Comparison of ENCODE assay signal across 31 mouse cellular contexts in the genomic region with DNA sequence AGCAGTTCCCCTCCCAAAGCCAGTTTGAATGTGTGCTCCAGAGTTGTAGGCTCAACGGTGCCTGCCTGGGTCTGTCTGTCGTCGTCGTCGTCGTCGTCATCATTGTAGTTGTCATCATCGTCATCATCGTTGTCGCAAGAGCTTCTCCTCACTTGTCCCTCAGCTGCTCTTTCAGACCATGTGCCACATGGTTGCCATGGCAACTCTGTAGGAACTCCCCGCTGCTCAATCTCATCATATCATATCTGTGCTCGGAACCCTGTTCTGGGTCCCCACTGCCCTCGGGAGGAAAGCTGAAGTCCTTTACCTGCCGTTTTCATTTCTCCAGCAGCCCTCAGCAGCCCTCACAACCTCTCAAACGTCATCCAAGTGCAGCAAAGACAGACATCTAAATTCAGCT.
DNase-seq lines count a peak whose midpoint lies in the region; ATAC-seq and TF ChIP-seq lines count a peak whose summit lies in the region.
"Had no signal": no experiment of that assay in that cellular context is flagged by ENCODE, and none has a peak within 500 bp of the region (broad histone marks: within the 10 kb centered on the region; RNA-seq: fewer than 3 reads in every experiment).

No protein-coding gene starts in this region.

- H3K4me2 ChIP-seq in hindbrain, embryonic 12.5 days (replicated peaks): no peak overlapping the region
- H3K4me2 ChIP-seq in midbrain, embryonic 16.5 days (ENCODE audit: low read length): no peak overlapping the region
- H3K4me2 ChIP-seq in midbrain, embryonic 13.5 days (replicated peaks): no peak overlapping the region
- no peak overlapping the region for H3K4me2 ChIP-seq in neural tube, embryonic 13.5 days
- H3K4me2 ChIP-seq: forebrain, embryonic 13.5 days; heart, embryonic 13.5 days; intestine, embryonic 15.5 days; liver, embryonic 12.5 days had no signal

- ATAC-seq in hindbrain, embryonic 12.5 days (ENCODE audit: low FRiP score): no peak
- no peak for ATAC-seq in midbrain, embryonic 16.5 days
- ATAC-seq in midbrain, embryonic 13.5 days: no peak
- no peak for ATAC-seq in neural tube, embryonic 13.5 days (ENCODE audit: low read depth)
- ATAC-seq: forebrain, embryonic 13.5 days; intestine, embryonic 15.5 days; liver, embryonic 12.5 days; liver, postnatal 0 days; lung, postnatal 0 days; Patski had no signal

- no peaks in the 10 kb centered on the region for H3K9me3 ChIP-seq in hindbrain, embryonic 12.5 days (replicated peaks)
- H3K9me3 ChIP-seq in hindbrain, embryonic 10.5 days: no peaks in the 10 kb centered on the region
- H3K9me3 ChIP-seq in midbrain, embryonic 16.5 days (replicated peaks; ENCODE audit: control insufficient read depth, low read length, poor library complexity, severe bottlenecking): no peaks in the 10 kb centered on the region
- H3K9me3 ChIP-seq in midbrain, embryonic 13.5 days: no peaks in the 10 kb centered on the region
- H3K9me3 ChIP-seq in neural tube, embryonic 13.5 days: no peaks in the 10 kb centered on the region
- H3K9me3 ChIP-seq: forebrain, embryonic 13.5 days; heart, embryonic 13.5 days; intestine, embryonic 15.5 days; liver, embryonic 12.5 days; megakaryocyte, embryonic 14.5 days had no signal

- TF ChIP-seq CTCF in embryonic fibroblast, embryonic 13.5 days (IDR thresholded peaks at IDR 0.05; ENCODE audit: borderline replicate concordance, insufficient read depth, low read length): no peak

- 0 out of 2 replicates have a peak overlapping the region, but pooled peaks have one; percentile 12 for H3K27ac ChIP-seq in hindbrain, embryonic 12.5 days
- no peak overlapping the region for H3K27ac ChIP-seq in hindbrain, embryonic 10.5 days
- H3K27ac ChIP-seq in midbrain, embryonic 16.5 days (ENCODE audit: low read length): 0 out of 2 replicates have a peak overlapping the region, but pooled peaks have one; percentile 11
- no peak overlapping the region for H3K27ac ChIP-seq in midbrain, embryonic 13.5 days
- H3K27ac ChIP-seq in embryonic fibroblast, embryonic 13.5 days (ENCODE audit: insufficient read depth, low read length): peak overlapping the region; percentile 8; the same call in 1 of the 2 replicates
- 0 out of 2 replicates have a peak overlapping the region, but pooled peaks have one; percentile 18 for H3K27ac ChIP-seq in neural tube, embryonic 13.5 days (replicated peaks)
- H3K27ac ChIP-seq: forebrain, embryonic 13.5 days; gastrocnemius, adult 2 months; heart, embryonic 13.5 days; intestine, embryonic 15.5 days; kidney, postnatal 0 days; liver, embryonic 12.5 days had no signal

- no peak for DNase-seq in hindbrain, embryonic 10.5 days (ENCODE audit: low spot score)
- no peak for DNase-seq in urinary bladder, postnatal 4 days (ENCODE audit: low spot score in 2 of 2)
- DNase-seq in lung, adult 18-20 months: no peak
- DNase-seq: adrenal gland, postnatal 10 days; cerebellum, adult 11-12 months; cerebellum, adult 9-11 months; gastrocnemius, adult 2 months; gastrocnemius, postnatal 36 days; heart, adult 18-20 months; heart, postnatal 10 days; kidney, adult 2 months; kidney, postnatal 4 days; layer of hippocampus, postnatal 36 days; left cerebral cortex, postnatal 4 days; liver, postnatal 0 days; lung, postnatal 4 days; right cerebral cortex, postnatal 25 days; thymus, postnatal 14 days had no signal

- H3K4me1 ChIP-seq in hindbrain, embryonic 12.5 days: peaks cover 47% of the 10 kb centered on the region
- peaks cover 54% of the 10 kb centered on the region for H3K4me1 ChIP-seq in hindbrain, embryonic 10.5 days (replicated peaks)
- H3K4me1 ChIP-seq in midbrain, embryonic 16.5 days (ENCODE audit: control insufficient read depth, insufficient read depth, low read length): peaks cover 66% of the 10 kb centered on the region
- peaks cover 78% of the 10 kb centered on the region for H3K4me1 ChIP-seq in midbrain, embryonic 13.5 days (replicated peaks)
- H3K4me1 ChIP-seq in embryonic fibroblast, embryonic 13.5 days (ENCODE audit: control insufficient read depth, insufficient read depth, low read length): peaks cover 18% of the 10 kb centered on the region
- H3K4me1 ChIP-seq in neural tube, embryonic 13.5 days (replicated peaks): peaks cover 97% of the 10 kb centered on the region
- H3K4me1 ChIP-seq: liver, embryonic 12.5 days had no signal

- H3K27me3 ChIP-seq in hindbrain, embryonic 12.5 days: 0 out of 2 replicates have a peak, but pooled peaks cover 2% of the 10 kb centered on the region
- H3K27me3 ChIP-seq in hindbrain, embryonic 10.5 days (ENCODE audit: insufficient read depth, poor library complexity, severe bottlenecking): peaks cover 11% of the 10 kb centered on the region; the same call in 1 of the 2 replicates
- no peaks in the 10 kb centered on the region; the same call in 1 of the 2 replicates for H3K27me3 ChIP-seq in midbrain, embryonic 16.5 days (ENCODE audit: control insufficient read depth, insufficient read depth, low read depth, low read length)
- H3K27me3 ChIP-seq in midbrain, embryonic 13.5 days: 0 out of 2 replicates have a peak, but pooled peaks cover 2% of the 10 kb centered on the region
- H3K27me3 ChIP-seq in neural tube, embryonic 13.5 days: peaks cover 5% of the 10 kb centered on the region
- H3K27me3 ChIP-seq: intestine, embryonic 15.5 days; liver, embryonic 12.5 days; Patski had no signal

- no peak for TF ChIP-seq POLR2A in embryonic fibroblast, embryonic 13.5 days (IDR thresholded peaks at IDR 0.05; ENCODE audit: low read depth, low read length)

- H3K9ac ChIP-seq in hindbrain, embryonic 12.5 days: no peak overlapping the region
- no peak overlapping the region for H3K9ac ChIP-seq in midbrain, embryonic 16.5 days (ENCODE audit: low read depth, low read length)
- H3K9ac ChIP-seq in midbrain, embryonic 13.5 days (replicated peaks): no peak overlapping the region
- H3K9ac ChIP-seq in neural tube, embryonic 13.5 days: no peak overlapping the region
- H3K9ac ChIP-seq: forebrain, embryonic 13.5 days; heart, embryonic 13.5 days; intestine, embryonic 15.5 days; liver, embryonic 12.5 days; liver, postnatal 0 days had no signal

- no peaks in the 10 kb centered on the region for H3K36me3 ChIP-seq in hindbrain, embryonic 12.5 days
- no peaks in the 10 kb centered on the region for H3K36me3 ChIP-seq in hindbrain, embryonic 10.5 days
- H3K36me3 ChIP-seq in midbrain, embryonic 16.5 days (ENCODE audit: control insufficient read depth, insufficient read depth, low read length): no peaks in the 10 kb centered on the region
- no peaks in the 10 kb centered on the region for H3K36me3 ChIP-seq in midbrain, embryonic 13.5 days
- H3K36me3 ChIP-seq in neural tube, embryonic 13.5 days: no peaks in the 10 kb centered on the region
- H3K36me3 ChIP-seq: heart, embryonic 13.5 days; intestine, embryonic 15.5 days; liver, embryonic 12.5 days had no signal

- no peak overlapping the region for H3K4me3 ChIP-seq in hindbrain, embryonic 12.5 days
- no peak overlapping the region for H3K4me3 ChIP-seq in hindbrain, embryonic 10.5 days
- no peak overlapping the region for H3K4me3 ChIP-seq in midbrain, embryonic 16.5 days (ENCODE audit: low read depth, low read length)
- no peak overlapping the region for H3K4me3 ChIP-seq in midbrain, embryonic 13.5 days (replicated peaks)
- H3K4me3 ChIP-seq in embryonic fibroblast, embryonic 13.5 days (ENCODE audit: insufficient read depth, low read length): no peak overlapping the region
- no peak overlapping the region for H3K4me3 ChIP-seq in neural tube, embryonic 13.5 days
- H3K4me3 ChIP-seq: forebrain, embryonic 13.5 days; gastrocnemius, adult 2 months; heart, embryonic 13.5 days; intestine, embryonic 15.5 days; liver, embryonic 12.5 days; megakaryocyte, embryonic 14.5 days had no signal

- WGBS in hindbrain, embryonic 12.5 days: 73% methylated on average over 15 of the region's 15 CpGs
- WGBS in hindbrain, embryonic 10.5 days: 81% methylated on average over 15 of the region's 15 CpGs
- 53% methylated on average over 15 of the region's 15 CpGs for WGBS in midbrain, embryonic 16.5 days
- 73% methylated on average over 15 of the region's 15 CpGs for WGBS in midbrain, embryonic 13.5 days
- 66% methylated on average over 15 of the region's 15 CpGs for WGBS in neural tube, embryonic 13.5 days

Comparison
In these comparisons a context has a peak if more than half of its experiments do, and no peak if none do; other contexts are left out.
1. H3K27ac ChIP-seq: peak in hindbrain, embryonic 12.5 days (single experiment), midbrain, embryonic 16.5 days (single experiment), embryonic fibroblast, embryonic 13.5 days (single experiment) and neural tube, embryonic 13.5 days (single experiment); none in hindbrain, embryonic 10.5 days (single experiment) and midbrain, embryonic 13.5 days (single experiment).